In the genomic region with DNA sequence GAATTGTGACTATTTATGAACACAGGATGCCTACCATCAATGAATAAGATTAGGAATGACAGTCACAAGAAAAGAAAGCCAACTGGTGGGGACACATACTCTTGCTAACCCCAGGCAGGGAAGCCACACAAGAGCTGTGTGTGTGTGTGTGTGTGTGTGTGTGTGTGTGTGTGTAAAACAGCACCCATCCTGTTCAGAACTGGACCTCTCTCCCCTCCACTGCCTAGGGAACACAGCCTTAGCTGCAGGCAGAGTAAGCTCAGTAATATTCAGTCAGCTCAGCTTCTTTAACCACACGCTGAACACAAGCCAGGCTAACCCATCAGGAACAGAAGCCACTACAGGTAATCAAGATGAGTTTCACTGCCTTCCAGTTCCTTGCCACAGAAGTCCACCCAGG, we compare ENCODE assay signal across 22 mouse cellular contexts. TPM values are rescaled to one million over a fixed set of nuclear protein-coding genes. Genes with fewer than 3 reads are reported as not detected.
DNase-seq lines count a peak whose midpoint lies in the region; ATAC-seq lines count a peak whose summit lies in the region.
"Had no signal": no experiment of that assay in that cellular context is flagged by ENCODE, and none has a peak within 500 bp of the region (broad histone marks: within the 10 kb centered on the region; RNA-seq: fewer than 3 reads in every experiment).

No protein-coding gene starts in this region.

- WGBS in forebrain, embryonic 10.5 days: 84% methylated on average over 1 of the region's 1 CpGs
- WGBS in forebrain, embryonic 14.5 days: 47% methylated on average over 1 of the region's 1 CpGs
- 67% methylated on average over 1 of the region's 1 CpGs for WGBS in hindbrain, embryonic 14.5 days
- WGBS in hindbrain, embryonic 11.5 days: 70% methylated on average over 1 of the region's 1 CpGs

- H3K9ac ChIP-seq in forebrain, embryonic 14.5 days (ENCODE audit: low read length): no peak overlapping the region
- no peak overlapping the region for H3K9ac ChIP-seq in hindbrain, embryonic 14.5 days
- no peak overlapping the region for H3K9ac ChIP-seq in hindbrain, embryonic 11.5 days (ENCODE audit: low read depth, low read length)
- H3K9ac ChIP-seq: embryonic facial prominence, embryonic 15.5 days; hindbrain, embryonic 12.5 days; intestine, embryonic 15.5 days had no signal

- peak overlapping the region; percentile 67 for H3K27ac ChIP-seq in forebrain, embryonic 10.5 days
- no peak overlapping the region for H3K27ac ChIP-seq in forebrain, embryonic 14.5 days (ENCODE audit: low read depth, low read length)
- no peak overlapping the region for H3K27ac ChIP-seq in hindbrain, embryonic 14.5 days
- H3K27ac ChIP-seq in hindbrain, embryonic 11.5 days (ENCODE audit: low read depth, low read length): no peak overlapping the region
- H3K27ac ChIP-seq: embryonic facial prominence, embryonic 15.5 days; heart, adult 2 months; hindbrain, embryonic 12.5 days; hindbrain, postnatal 0 days; intestine, embryonic 15.5 days had no signal

- no peak for ATAC-seq in forebrain, embryonic 14.5 days
- ATAC-seq in hindbrain, embryonic 14.5 days (ENCODE audit: low FRiP score): 0 out of 2 replicates have a peak, but pooled peaks have one; percentile 37
- ATAC-seq in hindbrain, embryonic 11.5 days (ENCODE audit: low FRiP score): no peak
- peak; percentile 1 for ATAC-seq in activated CD4-positive, CD25-positive, alpha-beta regulatory T cell, adult 4 months

- no peak for DNase-seq in forebrain, embryonic 10.5 days (ENCODE audit: extremely low spot score, low spot score)
- no peak for DNase-seq in forebrain, embryonic 14.5 days (ENCODE audit: low spot score)
- DNase-seq in hindbrain, embryonic 14.5 days (ENCODE audit: low spot score): no peak
- no peak for DNase-seq in hindbrain, embryonic 11.5 days (ENCODE audit: low spot score)
- DNase-seq in CD4-positive helper T cell, adult 2 months (ENCODE audit: low read depth, low spot score): peak; percentile 36
- no peak for DNase-seq in layer of hippocampus, postnatal 36 days
- DNase-seq in heart, adult 18-20 months: no peak
- DNase-seq: adrenal gland, postnatal 14 days; cerebellum, adult 2 months; cerebellum, postnatal 14 days; embryo, embryonic 11 days; heart, adult 2 months; heart, postnatal 36 days; kidney, adult 18-20 months had no signal

- no peak overlapping the region for H3K4me2 ChIP-seq in forebrain, embryonic 14.5 days (ENCODE audit: low read length)
- H3K4me2 ChIP-seq in hindbrain, embryonic 14.5 days (replicated peaks): no peak overlapping the region
- no peak overlapping the region for H3K4me2 ChIP-seq in hindbrain, embryonic 11.5 days (replicated peaks; ENCODE audit: low read depth, low read length)
- H3K4me2 ChIP-seq: embryonic facial prominence, embryonic 15.5 days; heart, embryonic 11.5 days; hindbrain, embryonic 12.5 days; intestine, embryonic 15.5 days had no signal

- H3K4me1 ChIP-seq in forebrain, embryonic 10.5 days: peaks cover 68% of the 10 kb centered on the region
- peaks cover 35% of the 10 kb centered on the region for H3K4me1 ChIP-seq in forebrain, embryonic 14.5 days (ENCODE audit: control insufficient read depth, insufficient read depth, low read length)
- H3K4me1 ChIP-seq in hindbrain, embryonic 14.5 days (replicated peaks; ENCODE audit: control insufficient read depth, insufficient read depth, low read length): peaks cover 9% of the 10 kb centered on the region
- peaks cover 7% of the 10 kb centered on the region; the same call in 1 of the 2 replicates for H3K4me1 ChIP-seq in hindbrain, embryonic 11.5 days (replicated peaks; ENCODE audit: control insufficient read depth, insufficient read depth, low read length)

- no peak overlapping the region for H3K4me3 ChIP-seq in forebrain, embryonic 10.5 days
- H3K4me3 ChIP-seq in forebrain, embryonic 14.5 days (ENCODE audit: low read depth, low read length): no peak overlapping the region
- H3K4me3 ChIP-seq in hindbrain, embryonic 14.5 days (replicated peaks; ENCODE audit: low read length): no peak overlapping the region
- no peak overlapping the region for H3K4me3 ChIP-seq in hindbrain, embryonic 11.5 days (ENCODE audit: low read depth, low read length)
- H3K4me3 ChIP-seq: embryonic facial prominence, embryonic 15.5 days; erythroblast, embryonic 14.5 days; heart, adult 2 months; hindbrain, embryonic 12.5 days; intestine, embryonic 15.5 days had no signal

- H3K27me3 ChIP-seq in forebrain, embryonic 10.5 days (ENCODE audit: poor library complexity, severe bottlenecking): no peaks in the 10 kb centered on the region
- H3K27me3 ChIP-seq in forebrain, embryonic 14.5 days (replicated peaks; ENCODE audit: control insufficient read depth, insufficient read depth, low read length): no peaks in the 10 kb centered on the region
- H3K27me3 ChIP-seq in hindbrain, embryonic 14.5 days (ENCODE audit: control insufficient read depth, insufficient read depth, low read length): no peaks in the 10 kb centered on the region
- no peaks in the 10 kb centered on the region for H3K27me3 ChIP-seq in hindbrain, embryonic 11.5 days (ENCODE audit: control insufficient read depth, insufficient read depth, low read length)
- H3K27me3 ChIP-seq: embryonic facial prominence, embryonic 15.5 days; hindbrain, embryonic 12.5 days; intestine, embryonic 15.5 days had no signal

- H3K36me3 ChIP-seq in forebrain, embryonic 10.5 days (replicated peaks): peaks cover 34% of the 10 kb centered on the region
- H3K36me3 ChIP-seq in forebrain, embryonic 14.5 days (ENCODE audit: control insufficient read depth, insufficient read depth, low read length): no peaks in the 10 kb centered on the region
- H3K36me3 ChIP-seq in hindbrain, embryonic 14.5 days (replicated peaks; ENCODE audit: control insufficient read depth, insufficient read depth): no peaks in the 10 kb centered on the region
- no peaks in the 10 kb centered on the region for H3K36me3 ChIP-seq in hindbrain, embryonic 11.5 days (ENCODE audit: control insufficient read depth, insufficient read depth, low read length)
- H3K36me3 ChIP-seq: hindbrain, embryonic 12.5 days; intestine, embryonic 15.5 days had no signal

- H3K9me3 ChIP-seq in forebrain, embryonic 10.5 days: no peaks in the 10 kb centered on the region
- H3K9me3 ChIP-seq in forebrain, embryonic 14.5 days (replicated peaks; ENCODE audit: control insufficient read depth, low read length): no peaks in the 10 kb centered on the region
- no peaks in the 10 kb centered on the region for H3K9me3 ChIP-seq in hindbrain, embryonic 14.5 days (ENCODE audit: control insufficient read depth, low read length)
- H3K9me3 ChIP-seq in hindbrain, embryonic 11.5 days (ENCODE audit: control insufficient read depth, low read length): no peaks in the 10 kb centered on the region
- H3K9me3 ChIP-seq: embryonic facial prominence, embryonic 15.5 days; G1E; hindbrain, embryonic 12.5 days; intestine, embryonic 15.5 days had no signal

RNA-seq across cellular contexts. Expression of a gene that starts 34.3 kb away (rescaled TPM):
- 18.8 and 20.6 TPM in 2 replicates for polyA plus RNA-seq in forebrain, embryonic 10.5 days (2016; fragmentation: Nextera tagmentation; extraction: Ambion mirVana)
- 8.5 and 9.5 TPM in 2 replicates for polyA plus RNA-seq in forebrain, embryonic 14.5 days (2014; fragmentation: Nextera tagmentation; extraction: Ambion mirVana)
- polyA plus RNA-seq in hindbrain, embryonic 14.5 days (2014; fragmentation: Nextera tagmentation; extraction: Ambion mirVana): 22.3 and 30.2 TPM in 2 replicates
- polyA plus RNA-seq in hindbrain, embryonic 11.5 days (2014; fragmentation: Nextera tagmentation; extraction: Ambion mirVana): 18.0 and 20.2 TPM in 2 replicates
- 10 to 100 TPM; 16.2 to 31.1 TPM for polyA plus RNA-seq in activated CD4-positive, CD25-positive, alpha-beta regulatory T cell, adult 4 months (2017; shearing (Covaris generic))
- total RNA-seq in layer of hippocampus, postnatal 36 days (2021): 10 to 100 TPM; 27.0 to 27.8 TPM
- total RNA-seq in heart, adult 18-20 months (2021): 10 to 100 TPM; 29.8 to 30.9 TPM

Comparison
In these comparisons a context has a peak if more than half of its experiments do, and no peak if none do; other contexts are left out.
1. ATAC-seq: peak in hindbrain, embryonic 14.5 days (single experiment) and activated CD4-positive, CD25-positive, alpha-beta regulatory T cell, adult 4 months (single experiment); none in forebrain, embryonic 14.5 days (single experiment) and hindbrain, embryonic 11.5 days (single experiment).